Mouse (Mus musculus) kidney, postnatal 36 days (tissue): ENCODE results near the gene St3gal5.

Experiments
- DNase-seq, 2 experiments: peaks; one replicate each; pipeline ENCODE4 v3.0.0; 2021 to 2022; ENCODE audit warnings: mixed read lengths in 2 of 2

St3gal5 gene

GRCm38 (mm10) chr6:72164321-72165275 is 67.2 kb downstream of the St3gal5 start:
- DNase-seq = peak; percentile 87 to 93

- no peak for DNase-seq
These were observed 68.5 kb downstream of the St3gal5 start for GRCm38 (mm10) chr6:72165907-72166306.

GRCm38 (mm10) chr6:72171391-72171790 is 74.0 kb downstream of the St3gal5 start:
- no peak for DNase-seq

- DNase-seq = no peak
These were observed 76.0 kb downstream of the St3gal5 start for GRCm38 (mm10) chr6:72173350-72173749.

- DNase-seq = no peak
These were observed 78.0 kb downstream of the St3gal5 start for GRCm38 (mm10) chr6:72175419-72175818.

GRCm38 (mm10) chr6:72176004-72176403 is 78.6 kb downstream of the St3gal5 start:
- DNase-seq = no peak

- no peak for DNase-seq
These were observed 80.0 kb downstream of the St3gal5 start for GRCm38 (mm10) chr6:72177417-72177816.

- no peak for DNase-seq
These were observed 81.6 kb downstream of the St3gal5 start for GRCm38 (mm10) chr6:72179006-72179405.

GRCm38 (mm10) chr6:72179562-72180502 is 82.4 kb downstream of the St3gal5 start:
- DNase-seq = no peak

- DNase-seq = no peak
These were observed 87.2 kb downstream of the St3gal5 start for GRCm38 (mm10) chr6:72184576-72184975.

GRCm38 (mm10) chr6:72185893-72186490 is 88.6 kb downstream of the St3gal5 start:
- DNase-seq = peak; percentile 74 to 93

- no peak for DNase-seq
These were observed 89.4 kb downstream of the St3gal5 start for GRCm38 (mm10) chr6:72186809-72187208.

- DNase-seq = peak; percentile 39 to 68
These were observed 91.9 kb downstream of the St3gal5 start for GRCm38 (mm10) chr6:72189061-72189863.

GRCm38 (mm10) chr6:72190120-72190519 is 92.7 kb downstream of the St3gal5 start:
- DNase-seq = no peak

- no peak for DNase-seq
These were observed 93.2 kb downstream of the St3gal5 start for GRCm38 (mm10) chr6:72190577-72190976.

- DNase-seq = no peak
These were observed 99.3 kb downstream of the St3gal5 start for GRCm38 (mm10) chr6:72196660-72197059.

- no peak for DNase-seq
These were observed 100.1 kb downstream of the St3gal5 start for GRCm38 (mm10) chr6:72197515-72197914.

GRCm38 (mm10) chr6:72200595-72201256 is 103.3 kb downstream of the St3gal5 start:
- peak; percentile 60 to 66 for DNase-seq

GRCm38 (mm10) chr6:72202732-72203131 is 105.3 kb downstream of the St3gal5 start:
- DNase-seq = no peak

- peak; percentile 47 to 52 for DNase-seq
These were observed 105.9 kb downstream of the St3gal5 start for GRCm38 (mm10) chr6:72203279-72203678.
